Mouse (Mus musculus) kidney, postnatal 0 days (tissue): Measurements from ENCODE around the gene Nucb1. TPM values are rescaled to one million over a fixed set of nuclear protein-coding genes. Genes with fewer than 3 reads are reported as not detected.
A peak's percentile ranks its signal among the peaks of the same experiment; 100 is the strongest.
"Not testable (repeated sequence)": the region's sequence is repeated elsewhere in the genome, so short reads cannot be mapped to it uniquely, and the experiment has no call there.

Source experiments
- ATAC-seq: fragments of 200-750 bp; cut with Nextera tagmentation; replicated peaks from 2 replicates; pipeline ENCODE4 v1.8.0; 2017; ENCODE audit warnings: low read depth, moderate number of reproducible peaks, moderate TSS enrichment, moderate library complexity; ENCODE audit not compliant: low FRiP score
- DNase-seq: peaks from one replicate; pipeline ENCODE4 v3.0.0-alpha.2; 2016; ENCODE audit warnings: low spot score
- H3K27ac ChIP-seq: fragments of 300-500 bp; sonication (generic); 2 replicates; pipeline ENCODE4 v1.5.1; 2014; ENCODE audit warnings: mild to moderate bottlenecking
- H3K27me3 ChIP-seq: fragments of 300-500 bp; sonication (generic); 2 replicates; pipeline ENCODE4 v1.6.1; 2014; ENCODE audit warnings: low read length, mixed read lengths; ENCODE audit not compliant: insufficient read depth
- H3K36me3 ChIP-seq: fragments of 300-500 bp; sonication (generic); 2 replicates; pipeline ENCODE4 v1.6.1; 2014; ENCODE audit warnings: low read length, mixed read lengths; ENCODE audit not compliant: insufficient read depth
- H3K4me1 ChIP-seq: fragments of 300-500 bp; sonication (generic); replicated peaks from 2 replicates; pipeline ENCODE4 v1.6.1; 2014; ENCODE audit warnings: antibody characterized with exemption, low read length, mixed read lengths; ENCODE audit not compliant: insufficient read depth
- H3K4me2 ChIP-seq: fragments of 300-500 bp; sonication (generic); 2 replicates; pipeline ENCODE4 v1.6.1; 2014; ENCODE audit warnings: mild to moderate bottlenecking, low read length, moderate library complexity, mixed read lengths
- H3K4me3 ChIP-seq: fragments of 300-500 bp; sonication (generic); replicated peaks from 2 replicates; pipeline ENCODE4 v1.5.1; 2014; ENCODE audit warnings: low read depth, low read length
- H3K9ac ChIP-seq: fragments of 300-500 bp; sonication (generic); 2 replicates; pipeline ENCODE4 v1.6.1; 2014; ENCODE audit warnings: low read depth, low read length
- H3K9me3 ChIP-seq: fragments of 300-500 bp; sonication (generic); replicated peaks from 2 replicates; pipeline ENCODE4 v1.6.1; 2016; ENCODE audit warnings: low read length, inconsistent platforms, mixed read lengths
- CTCF ChIP-seq: IDR thresholded peaks from 2 replicates; pipeline ENCODE4 v1.5.1; 2016; ENCODE audit warnings: antibody characterized with exemption, low read depth, mild to moderate bottlenecking, moderate library complexity
- WGBS: fragments of 180-500 bp; shearing (Covaris S2); extraction: QIAGEN DNeasy Blood & Tissue Kit; methylation state at CpG from one replicate; pipeline ENCODE4 v1.1.7; 2014; 5-methylcytosine and 5-hydroxymethylcytosine counted together
- polyA plus RNA-seq: library from polyadenylated mRNA; unstranded; fragments of >200 nt; fragmentation: Nextera tagmentation; extraction: Ambion mirVana; gene quantifications from 2 replicates; pipeline ENCODE4 v1.2.1, GENCODE M21; 2015

Gene Nucb1
- polyA plus RNA-seq, 1 experiment from 2014 or later: 246 TPM

- Histone ChIP-seq H3K4me1 (peaks cover 23% of the 10 kb centered on the region), H3K36me3 (peaks cover 12% of the 10 kb centered on the region; the same call in 1 of the 2 replicates)
- TF ChIP-seq CTCF: peak; percentile 46; the same call in 1 of the 2 replicates
- H3K27me3 ChIP-seq, DNase-seq, H3K4me2 ChIP-seq, H3K9ac ChIP-seq, ATAC-seq, H3K9me3 ChIP-seq, H3K4me3 ChIP-seq, H3K27ac ChIP-seq: not testable (repeated sequence)
- 78% methylated on average over 4 of the region's 4 CpGs for WGBS
These were observed 47.3 kb downstream of the Nucb1 start for GRCm38 (mm10) chr7:45462868-45463267.

GRCm38 (mm10) chr7:45462325-45462724, 47.9 kb downstream of the Nucb1 start:
- no peak overlapping the region for H3K9ac ChIP-seq
- no peak for DNase-seq
- no peak overlapping the region for H3K4me2 ChIP-seq
- H3K9me3 ChIP-seq: no peaks in the 10 kb centered on the region
- WGBS: 91% methylated on average over 4 of the region's 4 CpGs
- H3K27ac ChIP-seq: no peak overlapping the region
- H3K36me3 ChIP-seq: peaks cover 12% of the 10 kb centered on the region; the same call in 1 of the 2 replicates
- H3K27me3 ChIP-seq: no peaks in the 10 kb centered on the region
- H3K4me1 ChIP-seq: peaks cover 28% of the 10 kb centered on the region
- TF ChIP-seq CTCF: no peak
- ATAC-seq: no peak
- H3K4me3 ChIP-seq: no peak overlapping the region

DNA sequence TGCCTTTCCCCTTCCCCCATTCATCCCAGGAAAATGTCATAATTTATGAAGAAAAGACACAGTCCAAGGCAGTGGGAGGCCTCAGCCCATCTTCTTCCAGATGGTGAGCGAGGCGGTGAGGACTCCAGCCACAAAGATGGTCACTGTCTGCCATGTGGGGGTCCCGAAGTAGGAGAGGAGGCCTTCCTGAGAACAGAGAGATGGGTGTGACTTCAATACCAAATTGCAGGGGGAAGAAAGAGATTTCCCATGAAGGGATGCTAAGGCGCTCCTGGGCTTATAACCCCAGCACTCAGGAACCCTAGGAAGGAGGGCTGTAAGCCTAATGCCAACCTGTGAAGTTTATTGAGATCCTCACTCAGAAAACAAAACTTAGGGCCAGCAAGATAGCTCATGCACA, 48.4 kb downstream of the Nucb1 start:
- no peaks in the 10 kb centered on the region for H3K27me3 ChIP-seq
- no peak for ATAC-seq
- DNase-seq: no peak
- TF ChIP-seq CTCF: no peak
- no peak overlapping the region for H3K9ac ChIP-seq
- H3K4me1 ChIP-seq: peaks cover 29% of the 10 kb centered on the region
- H3K4me2 ChIP-seq: no peak overlapping the region
- H3K4me3 ChIP-seq: no peak overlapping the region
- H3K36me3 ChIP-seq: peaks cover 12% of the 10 kb centered on the region; the same call in 1 of the 2 replicates
- no peaks in the 10 kb centered on the region for H3K9me3 ChIP-seq
- peak overlapping the region; percentile 89; the same call in 1 of the 2 replicates for H3K27ac ChIP-seq
- 84% methylated on average over 4 of the region's 4 CpGs for WGBS

DNA sequence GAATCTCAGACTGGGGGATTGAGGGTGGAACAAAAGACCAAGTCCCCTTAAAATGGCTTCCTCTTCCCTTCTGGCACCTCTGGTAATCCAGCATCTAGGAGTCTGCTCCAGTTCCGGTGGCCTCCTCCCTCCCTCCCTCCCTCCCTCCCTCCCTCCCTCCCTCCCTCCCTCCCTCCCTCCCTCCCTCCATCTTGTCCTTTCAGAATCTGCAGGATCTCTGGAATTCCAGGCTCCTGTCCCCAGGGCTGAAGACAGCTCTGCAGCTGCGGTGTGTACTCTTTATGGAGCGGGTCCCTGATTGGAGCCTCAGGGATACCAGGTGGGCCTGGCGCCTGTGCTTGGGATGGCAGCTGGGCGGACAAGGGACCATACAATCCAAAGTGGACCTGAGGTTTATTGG, 48.9 kb downstream of the Nucb1 start:
- Histone ChIP-seq H3K9me3 (no peaks in the 10 kb centered on the region), H3K27me3 (no peaks in the 10 kb centered on the region), H3K27ac (peak overlapping the region; percentile 89), H3K4me2 (peak overlapping the region; percentile 58; the same call in 1 of the 2 replicates), H3K36me3 (peaks cover 12% of the 10 kb centered on the region; the same call in 1 of the 2 replicates), H3K9ac (peak overlapping the region; percentile 35; the same call in 1 of the 2 replicates), H3K4me3 (no peak overlapping the region), H3K4me1 (peaks cover 29% of the 10 kb centered on the region)
- TF ChIP-seq CTCF: no peak
- WGBS: 70% methylated on average over 4 of the region's 5 CpGs
- peak; percentile 62 for DNase-seq
- no peak for ATAC-seq

GRCm38 (mm10) chr7:45460860-45461314, 49.3 kb downstream of the Nucb1 start:
- peaks cover 16% of the 10 kb centered on the region; the same call in 1 of the 2 replicates for H3K36me3 ChIP-seq
- H3K4me3 ChIP-seq: no peak overlapping the region
- H3K4me1 ChIP-seq: peaks cover 27% of the 10 kb centered on the region
- H3K9me3 ChIP-seq: no peaks in the 10 kb centered on the region
- peak overlapping the region; percentile 89 for H3K27ac ChIP-seq
- no peak for TF ChIP-seq CTCF
- H3K27me3 ChIP-seq: no peaks in the 10 kb centered on the region
- DNase-seq (peak; percentile 79), ATAC-seq (0 out of 2 replicates have a peak, but pooled peaks have one; percentile 2)
- H3K9ac ChIP-seq: peak overlapping the region; percentile 35
- 10% methylated on average over 13 of the region's 13 CpGs for WGBS
- peak overlapping the region; percentile 58 for H3K4me2 ChIP-seq

- ATAC-seq (peak; percentile 8; the same call in 1 of the 2 replicates), DNase-seq (no peak)
- Histone ChIP-seq H3K27ac (peak overlapping the region; percentile 89), H3K36me3 (peaks cover 18% of the 10 kb centered on the region; the same call in 1 of the 2 replicates), H3K4me3 (peak overlapping the region; percentile 83; the same call in 1 of the 2 replicates), H3K4me1 (peaks cover 22% of the 10 kb centered on the region), H3K9me3 (no peaks in the 10 kb centered on the region), H3K4me2 (peak overlapping the region; percentile 58), H3K27me3 (no peaks in the 10 kb centered on the region), H3K9ac (peak overlapping the region; percentile 35)
- TF ChIP-seq CTCF: no peak
- 59% methylated on average over 7 of the region's 7 CpGs for WGBS
These were observed 49.8 kb downstream of the Nucb1 start for GRCm38 (mm10) chr7:45460377-45460776.

GRCm38 (mm10) chr7:45459564-45460140, 50.6 kb downstream of the Nucb1 start, which contains the start of gene Ftl1:
Gene Ftl1, minus strand, starts transcription at chr7:45459884.
- H3K9me3 ChIP-seq, H3K27me3 ChIP-seq: not testable (repeated sequence)
- DNase-seq (peak; percentile 100), ATAC-seq (peak; percentile 91)
- peak within 1 kb of the TSS; percentile 80 for H3K9ac ChIP-seq
- WGBS: under 1% methylated on average over 25 of the region's 37 CpGs
- H3K4me2 ChIP-seq: peak within 1 kb of the TSS; percentile 85
- peaks cover 22% of the 10 kb centered on the region for H3K4me1 ChIP-seq
- peak within 1 kb of the TSS; percentile 83 for H3K4me3 ChIP-seq
- peak within 1 kb of the TSS; percentile 89 for H3K27ac ChIP-seq
- peaks cover 15% of the 10 kb centered on the region; the same call in 1 of the 2 replicates for H3K36me3 ChIP-seq
